Mouse (Mus musculus) adipocyte (in vitro differentiated cells): ENCODE measurements at regions not wholly inside any gene's neighbourhood (a gene's known extent, or its start where the extent isn't known, plus 50 kb on each side); places are given as distances from the start of the nearest gene placed in this dataset.

Experiments used
- DNase-seq: peaks from one replicate; pipeline ENCODE4 v3.0.0-alpha.2; 2016; ENCODE audit warnings: low spot score

- no peak for DNase-seq
These were observed 95.6 kb upstream of the Bdnf start for GRCm38 (mm10) chr2:109578870-109579310.

- DNase-seq, result no peak
These were observed 56.0 kb upstream of the Bdnf start for GRCm38 (mm10) chr2:109618341-109619058.

DNA sequence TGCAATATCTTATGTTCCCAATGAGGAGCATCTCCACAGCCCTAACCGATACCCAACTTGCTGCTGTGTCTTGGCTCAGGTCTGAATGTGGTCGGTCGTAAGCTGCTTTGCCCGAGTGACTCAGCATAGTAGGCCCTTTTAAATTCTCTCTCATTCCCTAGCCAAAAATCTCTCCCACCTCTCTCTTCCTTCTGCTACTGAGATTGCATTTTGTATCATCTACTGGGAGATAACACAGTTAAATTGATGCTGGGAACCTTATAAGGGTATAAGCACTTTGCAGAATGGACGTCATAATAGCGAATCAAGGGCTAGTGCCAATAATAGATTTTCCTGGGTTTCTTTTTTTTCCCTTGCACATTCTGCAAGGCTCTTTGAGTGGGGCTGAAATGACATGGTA is 54.8 kb upstream of the Bdnf start:
- no peak for DNase-seq

- DNase-seq, result no peak
These were observed 52.9 kb upstream of the Bdnf start for GRCm38 (mm10) chr2:109621595-109621994.
